Comparison of ENCODE assay signal across 8 mouse cellular contexts in genomic region chr12:117534087-117534751, GRCm38 (mm10). TPM values are rescaled to one million over a fixed set of nuclear protein-coding genes. Genes with fewer than 3 reads are reported as not detected.
DNase-seq lines count a peak whose midpoint lies in the region; ATAC-seq lines count a peak whose summit lies in the region.

No protein-coding gene starts in this region.

- peaks cover 11% of the 10 kb centered on the region for H3K4me1 ChIP-seq in forebrain, embryonic 12.5 days
- H3K4me1 ChIP-seq in lung, embryonic 15.5 days = peaks cover 5% of the 10 kb centered on the region; the same call in 1 of the 2 replicates

- ATAC-seq in forebrain, embryonic 12.5 days (ENCODE audit: low FRiP score) = peak; percentile 84
- ATAC-seq in lung, embryonic 15.5 days (ENCODE audit: borderline replicate concordance, extremely low read depth, low FRiP score, low TSS enrichment) = peak; percentile 82

- H3K27ac ChIP-seq in forebrain, embryonic 12.5 days = no peak overlapping the region; the same call in 1 of the 2 replicates
- H3K27ac ChIP-seq in lung, embryonic 15.5 days = peak overlapping the region; percentile 84

- no peaks in the 10 kb centered on the region for H3K36me3 ChIP-seq in forebrain, embryonic 12.5 days (replicated peaks)
- no peaks in the 10 kb centered on the region for H3K36me3 ChIP-seq in lung, embryonic 15.5 days

- H3K27me3 ChIP-seq in forebrain, embryonic 12.5 days = peaks cover 47% of the 10 kb centered on the region
- peaks cover 24% of the 10 kb centered on the region for H3K27me3 ChIP-seq in lung, embryonic 15.5 days

- H3K4me3 ChIP-seq in forebrain, embryonic 12.5 days (replicated peaks) = peak overlapping the region; percentile 68
- H3K4me3 ChIP-seq in lung, embryonic 15.5 days = peak overlapping the region; percentile 69

- H3K4me2 ChIP-seq in forebrain, embryonic 12.5 days = peak overlapping the region; percentile 89
- peak overlapping the region; percentile 92 for H3K4me2 ChIP-seq in lung, embryonic 15.5 days

- peak; percentile 8 for DNase-seq in 3134 (ENCODE audit: extremely low read depth, insufficient read length, low spot score)
- peak; percentile 57 for DNase-seq in adrenal gland, adult 2 months
- DNase-seq in heart, postnatal 25 days (ENCODE audit: low spot score) = peak; percentile 5
- DNase-seq in layer of hippocampus, adult 8-10 months (ENCODE audit: low spot score in 2 of 2) = peak; percentile 32 to 44
- DNase-seq in ovary, postnatal 14 days (ENCODE audit: low spot score) = peak; percentile 3
- DNase-seq in thymus, postnatal 14 days = peak; percentile 68

- intact Hi-C loops in heart, postnatal 25 days (cut with DNase I) = loop anchor here (5.0 kb wide), 3 partner anchors 33 to 107 kb away; no protein-coding TSS in a partner anchor

- peak overlapping the region; percentile 65 for H3K9ac ChIP-seq in forebrain, embryonic 12.5 days
- H3K9ac ChIP-seq in lung, embryonic 15.5 days = peak overlapping the region; percentile 68

- 1% methylated on average over 66 of the region's 66 CpGs for WGBS in forebrain, embryonic 12.5 days
- under 1% methylated on average over 63 of the region's 66 CpGs for whole genome bisulfite sequencing in lung, embryonic 15.5 days

- no peaks in the 10 kb centered on the region for H3K9me3 ChIP-seq in forebrain, embryonic 12.5 days
- H3K9me3 ChIP-seq in lung, embryonic 15.5 days = no peaks in the 10 kb centered on the region

RNA-seq across cellular contexts. Expression of gene Rapgef5, which starts 17.9 kb away (rescaled TPM):
- 10 to 100 TPM; 36.1 to 39.4 TPM for total RNA-seq in adrenal gland, adult 2 months (2021)
- 9.4 and 12.4 TPM in 2 replicates for polyA plus RNA-seq in adrenal gland, adult 2 months (2012; rRNA removed)
- polyA plus RNA-seq in forebrain, embryonic 12.5 days (2016; fragmentation: Nextera tagmentation; extraction: Ambion mirVana) = 17.0 and 20.8 TPM in 2 replicates
- total RNA-seq in heart, postnatal 25 days (2021) = 10 to 100 TPM; 31.7 to 37.9 TPM
- 100 to 1,000 TPM; 193 to 200 (median 198) TPM for total RNA-seq in layer of hippocampus, adult 8-10 months (2022)
- 23.5 and 25.3 TPM in 2 replicates for polyA plus RNA-seq in lung, embryonic 15.5 days (2015; fragmentation: Nextera tagmentation; extraction: Ambion mirVana)

Comparison
In these comparisons a context has a peak if more than half of its experiments do, and no peak if none do; other contexts are left out.
1. DNase-seq: peak in every context shown above with its lines; median percentile 68 in thymus, postnatal 14 days; 57 in adrenal gland, adult 2 months; 38 in layer of hippocampus, adult 8-10 months; 8 in 3134; 5 in heart, postnatal 25 days; 3 in ovary, postnatal 14 days.
2. RNA of gene Rapgef5, which starts 17.9 kb away (total RNA-seq): 193 to 200 TPM in layer of hippocampus, adult 8-10 months; 36.1 to 39.4 TPM in adrenal gland, adult 2 months and 31.7 to 37.9 TPM in heart, postnatal 25 days; every median in the first group is over 4 times any median in the second.